Mouse (Mus musculus) adrenal gland, postnatal 25 days (tissue): ENCODE measurements around the gene Fbln7. TPM values are rescaled to one million over a fixed set of nuclear protein-coding genes. Genes with fewer than 3 reads are reported as not detected.

Source experiments
- DNase-seq: peaks from one replicate; pipeline ENCODE4 v3.0.0; 2021; ENCODE audit warnings: mixed read lengths
- microRNA-seq, 2 experiments: library from miRNA; unstranded; fragments of <30 nt; microRNA quantifications; one replicate each; pipeline ENCODE4 v1.2.0; 2021
- total RNA-seq: library from RNA; stranded (reverse); gene quantifications from 2 replicates; pipeline ENCODE4 v1.2.3, GENCODE M21; 2021

Fbln7 gene
- total RNA-seq, 1 experiment from 2014 or later: 3.6 TPM

- no peak for DNase-seq
Observed at GRCm38 (mm10) chr2:128872256-128872655, 9.5 kb downstream of the Fbln7 start.

GRCm38 (mm10) chr2:128875526-128875925 is 12.7 kb downstream of the Fbln7 start:
- no peak for DNase-seq

GRCm38 (mm10) chr2:128881236-128881635 is 18.5 kb downstream of the Fbln7 start:
- DNase-seq: no peak

GRCm38 (mm10) chr2:128885225-128885811 is 22.5 kb downstream of the Fbln7 start:
- DNase-seq: no peak

GRCm38 (mm10) chr2:128887866-128888550 is 25.2 kb downstream of the Fbln7 start:
- no peak for DNase-seq

GRCm38 (mm10) chr2:128890661-128891335 is 28.0 kb downstream of the Fbln7 start:
- DNase-seq: no peak

- DNase-seq: no peak
Observed at GRCm38 (mm10) chr2:128892180-128892721, 29.5 kb downstream of the Fbln7 start.

GRCm38 (mm10) chr2:128902843-128903242 is 40.1 kb downstream of the Fbln7 start:
- no peak for DNase-seq

- DNase-seq: no peak
Observed at GRCm38 (mm10) chr2:128903661-128904060, 40.9 kb downstream of the Fbln7 start.

- no peak for DNase-seq
Observed at GRCm38 (mm10) chr2:128914978-128915377, 52.2 kb downstream of the Fbln7 start.

GRCm38 (mm10) chr2:128916528-128916927 is 53.7 kb downstream of the Fbln7 start:
- no peak for DNase-seq

- no peak for DNase-seq
Observed at GRCm38 (mm10) chr2:128924799-128925198, 62.0 kb downstream of the Fbln7 start.

GRCm38 (mm10) chr2:128928446-128928845 is 65.7 kb downstream of the Fbln7 start:
- DNase-seq: no peak

- DNase-seq: no peak
Observed at GRCm38 (mm10) chr2:128930704-128931103, 67.9 kb downstream of the Fbln7 start.

GRCm38 (mm10) chr2:128936256-128936655 is 73.5 kb downstream of the Fbln7 start:
- no peak for DNase-seq

- DNase-seq: peak; percentile 99
Observed at GRCm38 (mm10) chr2:128943538-128944528, 81.1 kb downstream of the Fbln7 start, which contains the start of gene Zc3h8. Gene Zc3h8 (minus strand): TSS chr2:128944077.

Small RNA genes lying within 50 kb of the gene (microRNA-seq; reads per million reads assigned to microRNA genes)
- gene Gm22859: 0 reads per million in 2 experiments

Other genes starting within 250 kb of the Fbln7 start
- gene Anapc1, start 175.6 kb upstream of the Fbln7 start, total RNA-seq: 82.1 and 86.1 TPM in 2 replicates
- gene Mertk, start 164.0 kb upstream of the Fbln7 start, total RNA-seq: 6.6 and 9.9 TPM in 2 replicates
- gene Tmem87b, start 44.9 kb upstream of the Fbln7 start, total RNA-seq: 45.8 and 55.4 TPM in 2 replicates
- gene Zc3h8, start 81.1 kb downstream of the Fbln7 start, total RNA-seq: 4.9 and 7.0 TPM in 2 replicates
- gene Zc3h6, start 104.4 kb downstream of the Fbln7 start, total RNA-seq: 6.5 and 9.9 TPM in 2 replicates
- 4.8 and 5.9 TPM in 2 replicates for gene Gm10762, start 104.7 kb downstream of the Fbln7 start, total RNA-seq
- gene Vinac1, start 185.2 kb downstream of the Fbln7 start, total RNA-seq: 0.15 TPM in 1 of 2 replicates, not detected in the other
- gene Ttl, start 203.0 kb downstream of the Fbln7 start, total RNA-seq: 8.9 and 12.4 TPM in 2 replicates
- 21.6 and 23.5 TPM in 2 replicates for gene Polr1b, start 238.0 kb downstream of the Fbln7 start, total RNA-seq